Mouse (Mus musculus) hindbrain, embryonic 14.5 days (tissue): ENCODE results near the gene Nkx2-1. TPM values are rescaled to one million over a fixed set of nuclear protein-coding genes. Genes with fewer than 3 reads are reported as not detected.

ENCODE experiments used
- ATAC-seq: fragments of 200-750 bp; cut with Nextera tagmentation; 2 replicates; pipeline ENCODE4 v1.8.0; 2017; ENCODE audit warnings: moderate number of reproducible peaks, mild to moderate bottlenecking, moderate TSS enrichment, moderate library complexity; ENCODE audit not compliant: low FRiP score
- DNase-seq: peaks from one replicate; pipeline ENCODE4 v3.0.0-alpha.2; 2015; ENCODE audit warnings: low spot score
- H3K27ac ChIP-seq: fragments of 300-500 bp; sonication (generic); 2 replicates; pipeline ENCODE4 v1.5.1; 2014; ENCODE audit warnings: mild to moderate bottlenecking, moderate library complexity
- H3K27me3 ChIP-seq: fragments of 300-500 bp; sonication (generic); 2 replicates; pipeline ENCODE4 v1.6.1; 2014; ENCODE audit warnings: mild to moderate bottlenecking, low read length, mixed read lengths; ENCODE audit not compliant: control insufficient read depth, insufficient read depth
- H3K36me3 ChIP-seq: fragments of 300-500 bp; sonication (generic); replicated peaks from 2 replicates; pipeline ENCODE4 v1.6.1; 2014; ENCODE audit not compliant: control insufficient read depth, insufficient read depth
- H3K4me1 ChIP-seq: fragments of 300-500 bp; sonication (generic); replicated peaks from 2 replicates; pipeline ENCODE4 v1.6.1; 2014; ENCODE audit warnings: antibody characterized with exemption, low read length, mixed read lengths; ENCODE audit not compliant: control insufficient read depth, insufficient read depth
- H3K4me2 ChIP-seq: fragments of 300-500 bp; sonication (generic); replicated peaks from 2 replicates; pipeline ENCODE4 v1.6.1; 2014; ENCODE audit warnings: mild to moderate bottlenecking, moderate library complexity
- H3K4me3 ChIP-seq: fragments of 300-500 bp; sonication (generic); replicated peaks from 2 replicates; pipeline ENCODE4 v1.5.1; 2014; ENCODE audit warnings: mild to moderate bottlenecking, low read length
- H3K9ac ChIP-seq: fragments of 300-500 bp; sonication (generic); 2 replicates; pipeline ENCODE4 v1.6.1; 2014
- H3K9me3 ChIP-seq: fragments of 300-500 bp; sonication (generic); 2 replicates; pipeline ENCODE4 v1.6.1; 2016; ENCODE audit warnings: low read length; ENCODE audit not compliant: control insufficient read depth
- WGBS: fragments of 180-500 bp; shearing (Covaris S2); extraction: QIAGEN DNeasy Blood & Tissue Kit; methylation state at CpG from one replicate; pipeline ENCODE4 v1.1.7; 2014; 5-methylcytosine and 5-hydroxymethylcytosine counted together
- polyA plus RNA-seq: library from polyadenylated mRNA; unstranded; fragments of >200 nt; fragmentation: Nextera tagmentation; extraction: Ambion mirVana; gene quantifications from 2 replicates; pipeline ENCODE4 v1.2.1, GENCODE M21; 2014

Gene Nkx2-1
- polyA plus RNA-seq, 1 experiment from 2014 or later = not detected

DNA sequence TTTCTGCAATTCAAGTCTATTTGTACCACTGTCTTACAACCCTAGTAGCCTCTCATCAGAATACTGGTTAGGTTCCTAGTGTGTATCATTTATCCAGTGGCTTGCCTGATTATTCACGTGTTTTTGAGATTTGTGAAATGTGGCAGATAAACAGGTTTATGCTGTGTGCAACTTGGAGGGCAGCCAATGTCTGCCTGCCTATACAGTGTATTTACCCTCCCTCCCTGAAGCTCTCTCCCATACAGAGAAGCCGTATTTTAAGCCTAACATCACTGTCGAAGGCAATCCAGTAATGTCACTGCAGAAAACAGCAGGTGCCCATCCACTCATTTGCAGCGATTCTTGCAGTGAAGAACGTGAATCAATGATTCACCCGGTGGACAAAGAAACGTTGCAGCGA lies 28.3 kb downstream of the Nkx2-1 start:
- ATAC-seq = no peak
- H3K27me3 ChIP-seq = peaks cover 98% of the 10 kb centered on the region
- no peak overlapping the region for H3K27ac ChIP-seq
- H3K4me3 ChIP-seq = no peak overlapping the region
- WGBS = 35% methylated on average over 8 of the region's 8 CpGs
- no peaks in the 10 kb centered on the region for H3K36me3 ChIP-seq
- no peak overlapping the region for H3K9ac ChIP-seq
- no peaks in the 10 kb centered on the region for H3K4me1 ChIP-seq
- no peaks in the 10 kb centered on the region for H3K9me3 ChIP-seq
- no peak overlapping the region for H3K4me2 ChIP-seq
- no peak for DNase-seq

- H3K9ac ChIP-seq = no peak overlapping the region
- no peak for DNase-seq
- no peak for ATAC-seq
- no peaks in the 10 kb centered on the region for H3K4me1 ChIP-seq
- peaks cover 73% of the 10 kb centered on the region for H3K27me3 ChIP-seq
- no peak overlapping the region for H3K27ac ChIP-seq
- H3K36me3 ChIP-seq = no peaks in the 10 kb centered on the region
- no peak overlapping the region for H3K4me2 ChIP-seq
- 46% methylated on average over 3 of the region's 3 CpGs for WGBS
- no peak overlapping the region for H3K4me3 ChIP-seq
- no peaks in the 10 kb centered on the region for H3K9me3 ChIP-seq
Measured at GRCm38 (mm10) chr12:56487046-56487445, 49.7 kb downstream of the Nkx2-1 start.

DNA sequence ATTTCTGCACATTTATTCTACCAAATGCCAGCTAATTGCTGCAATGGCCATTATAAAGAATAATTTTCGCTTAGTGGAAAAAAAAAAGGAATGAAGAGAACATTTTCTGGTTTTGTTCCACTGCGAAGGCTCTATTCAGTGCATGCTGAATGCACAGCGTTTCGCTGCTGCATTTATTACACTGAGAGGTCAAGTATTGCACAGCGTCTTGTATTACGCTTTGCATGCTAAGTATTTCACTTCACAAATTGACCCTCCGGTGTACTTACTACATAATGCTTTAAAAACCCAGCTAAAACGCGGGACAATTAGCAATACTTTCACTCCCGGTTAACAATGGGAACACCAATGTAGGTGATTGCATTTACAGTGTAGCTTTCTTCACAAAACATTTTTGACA lies 54.1 kb downstream of the Nkx2-1 start:
- Histone ChIP-seq H3K4me3 (no peak overlapping the region), H3K9ac (no peak overlapping the region), H3K9me3 (no peaks in the 10 kb centered on the region), H3K27me3 (peaks cover 89% of the 10 kb centered on the region), H3K27ac (no peak overlapping the region), H3K4me1 (no peaks in the 10 kb centered on the region), H3K36me3 (no peaks in the 10 kb centered on the region), H3K4me2 (no peak overlapping the region)
- ATAC-seq (no peak), DNase-seq (no peak)
- WGBS = 59% methylated on average over 10 of the region's 10 CpGs

Other genes with a start within 250 kb of the Nkx2-1 start
- 35.3 and 44.8 TPM in 2 replicates for gene Mbip, start 191.0 kb downstream of the Nkx2-1 start, polyA plus RNA-seq
- not detected in 2 replicates for gene Nkx2-9, start 76.4 kb upstream of the Nkx2-1 start, polyA plus RNA-seq
- gene Pax9, start 154.9 kb upstream of the Nkx2-1 start, polyA plus RNA-seq = not detected in 2 replicates